Mouse (Mus musculus): ENCODE measurements around the gene Shank1.
A peak's percentile ranks its signal among the peaks of the same experiment; 100 is the strongest.

Shank1 gene

DNA sequence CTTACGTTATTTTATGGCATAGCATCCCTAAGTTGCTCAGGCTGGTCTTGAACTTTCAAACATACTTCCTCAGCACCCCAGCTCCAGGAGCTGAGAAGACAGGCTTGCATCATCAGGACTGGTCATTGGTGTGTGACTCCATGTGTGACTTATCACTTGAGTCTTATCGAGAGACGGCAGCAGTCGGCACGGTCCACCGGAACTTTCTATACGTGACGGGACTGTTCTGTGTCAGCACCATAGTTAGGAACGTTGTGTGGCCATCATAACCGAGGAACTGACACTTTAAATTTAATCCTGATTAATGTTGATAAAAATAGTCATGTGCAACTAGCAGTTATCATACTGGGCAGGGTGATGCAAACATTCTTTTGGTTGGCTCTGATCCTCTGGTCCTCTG lies 31.1 kb downstream of the Shank1 start:
- no peak for DNase-seq (ENCODE audit: low spot score in 2 of 2)

DNA sequence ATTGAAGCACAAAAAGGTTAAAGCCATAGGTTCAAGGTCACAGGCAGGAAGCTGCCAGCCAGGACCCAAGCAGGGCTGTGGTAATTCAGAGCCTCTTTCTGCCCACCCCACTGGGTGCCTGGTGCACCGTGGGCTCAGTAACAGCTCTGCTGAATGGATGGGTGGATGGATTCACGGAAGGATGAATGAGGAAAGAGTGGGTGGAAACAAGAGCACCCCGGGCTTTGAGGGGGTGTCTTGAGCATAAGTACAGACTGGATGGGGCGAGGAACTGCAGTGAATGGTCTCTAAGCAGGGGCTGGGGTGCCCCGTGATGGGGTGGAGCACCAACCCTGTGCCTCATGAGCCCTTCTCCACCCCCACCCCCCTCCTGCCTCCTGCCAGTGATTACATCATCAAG lies 31.7 kb downstream of the Shank1 start:
- DNase-seq (ENCODE audit: low spot score in 2 of 2): no peak

DNA sequence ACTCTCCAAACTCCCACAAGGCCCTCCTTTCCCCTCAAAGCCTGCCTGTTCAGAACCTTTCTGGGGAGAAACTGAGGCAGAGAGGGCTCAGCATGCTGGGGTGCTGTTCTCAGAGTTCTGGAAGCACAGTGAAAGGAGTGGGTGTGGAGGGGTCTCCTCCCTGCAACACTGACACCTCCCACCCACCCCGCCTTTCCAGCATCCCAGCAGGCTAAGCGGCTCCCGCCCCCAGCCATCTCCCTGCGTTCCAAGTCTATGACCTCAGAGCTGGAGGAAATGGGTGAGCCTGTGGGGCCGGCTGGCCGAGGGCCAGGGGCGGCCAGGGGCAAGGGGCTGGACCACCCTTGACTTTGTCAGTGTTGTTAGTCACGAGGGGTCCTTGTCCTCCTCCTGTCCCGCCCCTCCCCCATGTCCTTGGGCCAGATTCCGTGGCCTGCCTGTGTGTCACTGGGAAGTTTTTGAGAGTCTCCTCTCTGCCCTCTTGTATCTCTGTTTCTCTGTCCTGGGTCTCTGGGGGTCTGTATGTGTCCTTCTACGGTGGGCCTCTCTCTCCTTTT lies 33.5 kb downstream of the Shank1 start:
- DNase-seq (ENCODE audit: low spot score in 2 of 2): no peak

DNA sequence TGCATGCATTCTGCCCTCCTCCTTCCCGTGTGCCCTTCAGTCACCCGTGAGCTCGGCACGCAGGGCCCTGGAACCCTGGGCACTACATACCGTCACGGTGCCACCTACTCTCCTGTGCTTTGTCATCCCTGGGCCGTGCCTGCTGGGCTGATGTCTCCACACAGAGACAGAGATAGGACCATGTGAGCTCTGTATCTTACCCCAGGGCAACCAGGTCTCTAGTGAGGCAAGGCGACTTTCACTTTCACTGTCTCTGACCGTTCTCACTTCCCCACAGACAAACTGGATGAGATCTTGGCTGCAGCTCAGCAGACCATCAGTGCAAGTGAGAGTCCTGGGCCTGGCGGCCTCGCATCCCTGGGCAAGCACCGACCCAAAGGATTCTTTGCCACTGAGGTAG lies 34.6 kb downstream of the Shank1 start:
- no peak for DNase-seq (ENCODE audit: low spot score in 2 of 2)

DNA sequence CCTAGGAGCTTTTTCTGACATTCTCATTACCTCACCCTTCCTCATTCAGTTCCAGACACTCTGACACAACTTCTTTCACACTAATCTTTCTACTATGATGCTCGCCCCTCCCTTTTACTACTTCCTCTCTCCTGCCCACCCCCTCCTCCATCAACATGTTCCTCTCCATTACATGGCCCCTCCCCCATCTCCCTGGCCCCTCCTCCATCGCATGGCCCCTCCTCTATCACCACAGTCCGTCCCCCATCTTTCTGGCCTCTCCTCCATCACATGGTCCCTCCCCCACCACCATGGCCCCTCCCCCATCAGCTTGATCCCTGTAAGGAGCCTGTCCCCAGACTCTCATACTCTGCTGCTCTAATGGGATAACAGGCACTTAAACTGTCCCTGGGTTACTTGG lies 39.0 kb downstream of the Shank1 start:
- DNase-seq (ENCODE audit: low spot score in 2 of 2): no peak

DNA sequence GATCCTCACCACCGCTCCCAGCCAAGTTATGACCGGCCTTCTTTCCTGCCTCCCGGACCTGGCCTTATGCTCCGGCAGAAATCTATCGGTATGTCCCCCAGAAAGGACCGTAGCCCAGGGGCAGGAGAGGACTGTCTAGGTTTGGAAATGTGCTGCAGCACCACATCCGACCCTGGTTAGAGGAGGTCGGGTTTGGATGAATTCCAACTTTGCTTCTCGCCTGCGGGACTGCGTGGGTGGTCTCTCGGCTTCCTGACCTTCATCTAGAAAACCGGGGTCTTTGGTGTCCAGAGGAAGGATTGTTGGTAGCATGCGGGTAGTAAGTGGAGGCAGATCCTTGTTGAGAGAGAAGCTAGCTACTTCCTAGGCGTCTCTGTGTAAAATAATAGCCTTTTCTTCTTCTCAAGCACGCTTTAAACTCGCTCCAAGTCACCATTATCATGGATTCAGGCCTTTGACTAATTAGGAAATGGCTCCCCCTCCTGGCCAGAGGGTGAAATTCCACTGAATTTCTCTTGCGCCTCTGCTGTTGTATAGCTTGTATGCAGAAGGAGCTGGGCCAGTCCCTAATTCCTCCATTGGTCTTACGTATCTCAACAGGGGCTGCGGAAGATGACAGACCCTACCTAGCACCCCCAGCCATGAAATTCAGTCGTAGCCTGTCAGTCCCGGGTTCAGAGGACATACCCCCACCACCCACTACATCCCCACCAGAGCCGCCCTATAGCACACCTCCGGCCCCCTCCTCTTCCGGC lies 41.1 kb downstream of the Shank1 start:
- peak; percentile 62 to 72 for DNase-seq (ENCODE audit: low spot score in 2 of 2)

DNA sequence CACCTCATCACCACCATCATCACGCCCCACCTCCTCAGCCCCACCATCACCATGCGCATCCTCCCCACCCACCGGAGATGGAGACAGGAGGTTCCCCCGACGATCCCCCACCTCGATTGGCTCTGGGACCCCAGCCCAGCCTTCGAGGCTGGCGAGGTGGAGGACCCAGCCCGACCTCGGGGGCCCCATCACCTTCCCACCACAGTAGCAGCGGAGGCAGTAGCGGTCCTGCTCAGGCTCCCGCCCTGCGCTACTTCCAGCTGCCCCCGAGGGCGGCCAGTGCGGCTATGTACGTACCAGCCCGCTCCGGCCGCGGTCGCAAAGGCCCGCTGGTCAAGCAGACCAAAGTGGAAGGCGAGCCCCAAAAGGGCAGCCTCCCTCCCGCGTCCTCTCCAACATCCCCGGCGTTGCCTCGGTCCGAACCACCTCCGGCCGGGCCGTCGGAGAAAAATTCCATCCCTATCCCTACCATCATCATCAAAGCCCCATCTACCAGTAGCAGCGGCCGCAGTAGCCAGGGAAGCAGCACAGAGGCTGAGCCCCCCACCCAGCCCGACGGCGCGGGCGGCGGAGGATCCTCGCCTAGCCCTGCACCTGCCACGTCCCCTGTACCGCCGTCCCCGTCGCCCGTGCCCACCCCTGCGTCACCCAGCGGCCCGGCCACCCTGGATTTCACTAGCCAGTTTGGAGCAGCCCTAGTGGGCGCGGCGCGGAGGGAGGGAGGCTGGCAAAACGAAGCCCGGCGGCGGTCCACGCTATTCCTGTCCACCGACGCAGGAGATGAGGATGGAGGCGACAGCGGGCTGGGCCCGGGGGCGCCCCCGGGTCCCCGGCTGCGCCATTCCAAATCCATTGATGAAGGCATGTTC lies 42.1 kb downstream of the Shank1 start:
- no peak for DNase-seq (ENCODE audit: low spot score in 2 of 2)

DNA sequence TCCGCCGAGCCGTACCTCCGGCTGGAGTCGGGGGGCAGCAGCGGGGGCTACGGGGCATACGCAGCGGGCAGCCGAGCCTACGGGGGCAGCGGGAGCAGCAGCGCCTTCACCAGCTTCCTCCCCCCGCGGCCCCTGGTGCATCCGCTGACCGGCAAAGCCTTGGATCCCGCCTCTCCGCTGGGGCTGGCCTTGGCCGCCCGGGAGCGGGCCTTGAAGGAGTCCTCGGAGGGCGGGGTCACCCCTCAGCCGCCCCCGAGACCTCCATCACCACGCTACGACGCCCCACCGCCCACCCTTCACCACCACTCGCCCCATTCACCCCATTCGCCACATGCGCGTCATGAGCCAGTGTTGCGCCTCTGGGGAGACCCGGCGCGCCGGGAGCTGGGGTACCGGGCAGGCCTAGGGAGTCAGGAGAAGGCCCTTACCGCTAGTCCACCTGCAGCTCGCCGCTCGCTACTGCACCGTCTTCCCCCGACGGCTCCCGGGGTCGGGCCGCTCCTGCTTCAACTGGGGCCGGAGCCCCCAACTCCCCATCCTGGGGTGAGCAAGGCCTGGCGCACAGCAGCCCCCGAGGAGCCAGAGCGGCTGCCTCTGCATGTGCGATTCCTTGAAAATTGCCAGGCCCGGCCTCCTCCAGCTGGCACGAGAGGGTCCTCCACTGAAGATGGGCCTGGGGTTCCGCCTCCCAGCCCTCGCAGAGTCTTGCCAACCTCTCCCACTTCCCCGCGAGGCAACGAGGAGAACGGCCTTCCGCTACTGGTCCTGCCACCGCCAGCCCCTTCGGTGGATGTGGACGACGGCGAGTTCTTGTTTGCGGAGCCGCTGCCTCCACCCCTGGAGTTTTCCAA lies 42.9 kb downstream of the Shank1 start:
- no peak for DNase-seq (ENCODE audit: low spot score in 2 of 2)

DNA sequence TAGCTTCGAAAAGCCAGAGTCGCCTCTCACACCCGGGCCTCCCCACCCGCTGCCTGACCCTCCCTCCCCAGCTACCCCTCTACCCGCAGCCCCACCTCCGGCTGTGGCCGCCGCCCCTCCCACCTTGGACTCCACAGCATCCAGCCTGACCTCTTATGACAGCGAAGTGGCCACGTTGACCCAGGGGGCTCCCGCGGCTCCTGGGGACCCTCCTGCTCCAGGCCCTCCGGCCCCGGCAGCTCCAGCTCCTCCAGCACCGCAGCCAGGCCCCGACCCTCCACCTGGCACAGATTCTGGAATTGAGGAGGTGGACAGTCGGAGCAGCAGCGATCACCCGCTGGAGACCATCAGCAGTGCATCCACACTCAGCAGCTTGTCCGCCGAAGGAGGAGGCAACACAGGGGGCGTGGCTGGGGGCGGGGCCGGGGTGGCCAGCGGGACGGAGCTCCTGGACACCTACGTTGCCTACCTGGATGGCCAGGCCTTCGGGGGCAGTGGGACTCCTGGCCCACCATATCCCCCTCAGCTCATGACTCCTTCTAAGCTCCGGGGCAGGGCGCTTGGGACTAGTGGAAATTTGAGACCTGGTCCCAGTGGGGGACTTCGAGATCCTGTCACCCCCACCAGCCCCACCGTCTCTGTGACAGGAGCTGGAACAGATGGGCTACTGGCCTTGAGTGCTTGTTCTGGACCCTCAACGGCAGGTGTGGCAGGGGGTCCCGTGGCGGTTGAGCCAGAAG lies 43.7 kb downstream of the Shank1 start:
- DNase-seq (ENCODE audit: low spot score in 2 of 2): no peak

DNA sequence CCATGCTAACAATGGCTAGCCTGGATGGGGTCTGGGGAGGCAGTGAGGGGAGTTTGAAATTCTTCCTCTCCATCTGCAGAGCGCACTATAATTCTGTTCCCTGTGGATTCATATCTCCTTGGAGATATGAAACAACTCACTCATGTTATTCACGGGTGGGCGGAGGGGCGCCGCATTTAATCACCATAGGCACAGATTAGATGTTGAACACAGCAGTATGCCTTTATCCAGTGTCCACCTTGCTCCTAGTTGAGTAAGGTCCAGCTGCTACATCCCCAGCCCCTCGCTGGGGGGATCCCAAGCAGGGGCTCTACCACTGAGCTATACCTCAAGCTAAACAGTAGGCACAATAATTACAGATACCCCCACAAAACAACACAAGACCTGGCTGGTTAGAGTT lies 45.4 kb downstream of the Shank1 start:
- no peak for DNase-seq (ENCODE audit: low spot score in 2 of 2)

DNA sequence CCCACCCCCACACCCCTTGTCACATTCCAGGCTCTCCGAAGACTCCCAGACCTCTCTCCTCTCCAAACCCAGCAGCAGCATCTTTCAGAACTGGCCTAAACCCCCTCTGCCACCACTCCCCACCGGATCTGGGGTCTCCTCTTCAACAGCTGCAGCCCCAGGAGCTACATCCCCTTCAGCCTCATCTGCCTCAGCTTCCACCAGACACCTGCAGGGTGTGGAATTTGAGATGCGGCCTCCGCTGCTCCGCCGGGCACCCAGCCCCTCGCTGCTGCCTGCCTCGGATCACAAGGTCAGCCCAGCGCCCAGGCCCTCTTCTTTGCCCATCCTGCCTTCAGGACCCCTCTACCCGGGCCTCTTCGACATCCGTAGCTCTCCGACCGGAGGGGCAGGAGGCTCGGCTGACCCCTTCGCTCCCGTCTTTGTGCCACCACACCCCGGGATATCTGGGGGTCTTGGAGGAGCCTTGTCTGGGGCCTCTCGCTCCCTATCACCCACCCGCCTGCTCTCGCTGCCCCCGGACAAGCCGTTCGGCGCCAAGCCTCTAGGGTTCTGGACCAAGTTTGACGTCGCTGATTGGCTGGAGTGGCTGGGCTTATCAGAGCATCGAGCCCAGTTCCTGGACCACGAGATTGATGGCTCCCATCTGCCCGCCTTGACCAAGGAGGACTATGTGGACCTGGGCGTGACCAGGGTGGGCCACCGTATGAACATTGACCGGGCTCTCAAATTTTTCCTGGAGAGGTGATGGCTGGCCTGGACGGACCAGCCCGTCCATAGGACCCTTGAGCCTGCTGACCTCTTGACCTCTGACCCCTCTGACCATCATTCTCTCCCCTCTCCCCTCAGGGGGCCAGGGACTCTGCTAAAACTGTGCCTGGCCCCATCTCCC lies 46.8 kb downstream of the Shank1 start:
- no peak for DNase-seq (ENCODE audit: low spot score in 2 of 2)

DNA sequence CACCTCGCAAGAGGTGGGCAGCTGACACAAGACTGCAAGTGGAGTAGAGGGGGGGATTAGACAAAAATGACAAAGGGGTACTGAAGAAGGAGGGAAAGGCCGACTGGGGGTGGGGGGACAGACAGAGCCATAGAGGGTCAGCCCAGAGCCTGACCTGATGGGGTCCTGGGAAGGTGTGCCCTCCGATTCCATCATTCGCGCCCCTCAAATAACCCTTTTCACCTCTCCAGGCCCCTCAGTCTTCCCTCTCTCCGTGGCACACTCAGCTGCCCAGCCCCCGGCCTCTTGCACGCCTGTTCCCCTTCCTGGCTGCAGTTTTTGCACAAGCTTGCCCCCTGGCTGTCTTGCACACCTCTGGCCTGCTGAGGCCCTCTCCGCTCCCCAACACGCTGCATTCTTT lies 47.5 kb downstream of the Shank1 start:
- DNase-seq (ENCODE audit: low spot score in 2 of 2): no peak

DNA sequence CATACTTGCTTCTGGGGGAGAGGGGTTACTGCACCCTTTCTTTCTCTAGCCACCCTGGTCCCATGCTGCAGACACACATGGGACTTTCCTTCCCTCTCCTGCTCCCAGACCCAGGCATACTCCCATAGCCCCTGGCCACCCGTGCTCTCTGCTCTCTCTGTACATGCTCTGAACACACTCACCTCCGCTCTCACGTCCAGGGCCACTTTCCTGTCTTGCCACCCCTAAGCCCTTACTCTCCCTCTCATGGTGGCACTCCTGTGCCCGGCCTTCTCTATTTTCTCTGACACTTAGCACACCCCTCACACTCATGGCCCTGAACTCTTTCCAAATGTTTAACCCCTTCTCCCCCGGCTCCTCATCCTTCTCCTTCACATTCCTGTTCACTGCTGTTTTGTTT lies 48.0 kb downstream of the Shank1 start:
- DNase-seq (ENCODE audit: low spot score in 2 of 2): no peak

DNA sequence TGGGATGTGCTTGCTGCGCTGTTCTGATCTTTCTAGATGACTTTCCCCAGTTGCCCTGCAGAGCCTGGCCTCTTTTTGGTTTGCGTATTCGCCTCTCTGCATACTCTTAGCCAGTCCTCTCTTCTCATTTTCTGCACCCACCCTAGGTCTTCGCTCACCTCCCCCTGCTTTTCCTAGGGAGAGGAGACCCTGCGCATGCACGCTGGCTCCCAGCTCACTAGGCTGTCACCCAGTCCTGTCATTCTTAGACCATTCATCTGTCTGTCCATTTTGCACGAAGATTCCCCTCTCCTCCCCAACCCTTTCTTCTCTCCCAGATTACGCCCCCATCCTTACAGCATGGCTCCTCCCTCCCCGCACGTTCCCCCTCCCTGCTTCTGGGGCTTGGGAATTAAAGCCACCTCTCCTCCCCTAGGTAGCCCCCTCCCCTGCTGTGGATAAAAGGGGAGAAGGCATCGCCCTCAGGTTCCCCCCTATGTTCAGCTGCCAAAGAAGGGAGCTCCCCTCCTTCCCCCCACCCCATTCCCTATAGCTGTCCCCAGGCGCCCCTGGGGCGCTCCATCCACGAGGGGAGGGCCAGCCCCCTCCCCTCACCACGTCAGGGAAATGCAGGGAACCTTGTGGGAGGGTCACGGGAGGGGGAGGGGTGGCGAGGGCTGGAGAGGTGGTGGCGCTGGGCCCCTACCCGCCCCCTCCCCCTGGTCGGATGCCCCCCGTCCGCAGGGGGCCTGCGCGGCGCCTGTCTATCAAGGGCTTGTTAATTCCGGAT lies 49.0 kb downstream of the Shank1 start:
- no peak for DNase-seq (ENCODE audit: low spot score in 2 of 2)

DNA sequence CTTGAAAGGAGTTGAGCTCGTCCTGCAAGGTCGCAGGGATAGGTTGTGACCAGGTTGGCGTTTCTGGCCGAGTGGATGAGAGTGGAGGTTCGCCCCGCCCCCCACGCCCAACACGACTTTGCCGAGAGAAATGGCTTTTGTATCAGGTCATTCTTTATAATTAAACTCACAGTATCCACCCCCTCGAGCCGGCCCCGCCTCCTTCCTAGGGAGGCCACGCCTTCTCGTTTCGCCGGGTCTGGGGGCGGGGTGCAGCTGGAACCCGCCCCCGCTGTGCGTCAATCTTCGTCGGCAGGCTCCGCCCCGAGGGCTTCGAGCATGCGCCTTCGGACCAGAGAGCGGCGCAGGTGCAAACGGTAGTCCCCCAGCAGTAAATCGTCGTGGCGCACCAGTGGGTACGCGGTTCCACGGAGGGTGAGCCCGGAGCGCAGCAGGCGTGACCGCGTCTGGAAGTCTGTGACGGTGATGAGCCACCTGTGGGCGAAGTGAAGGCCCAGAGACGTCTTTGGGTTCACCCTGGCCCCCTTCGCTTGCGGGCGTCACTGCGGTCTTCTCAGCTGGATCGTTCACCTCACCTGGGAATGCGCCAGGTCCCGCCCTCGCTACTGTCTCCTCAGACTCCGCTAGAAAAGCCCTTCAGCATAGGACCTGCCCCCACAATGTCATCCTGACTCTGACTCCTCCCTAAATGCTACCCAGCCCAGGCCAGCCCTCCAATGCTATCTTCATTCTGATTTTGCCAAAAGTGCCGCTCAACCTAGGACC lies 50.0 kb downstream of the Shank1 start:
- peak; percentile 90 to 92 for DNase-seq (ENCODE audit: low spot score in 2 of 2)

DNA sequence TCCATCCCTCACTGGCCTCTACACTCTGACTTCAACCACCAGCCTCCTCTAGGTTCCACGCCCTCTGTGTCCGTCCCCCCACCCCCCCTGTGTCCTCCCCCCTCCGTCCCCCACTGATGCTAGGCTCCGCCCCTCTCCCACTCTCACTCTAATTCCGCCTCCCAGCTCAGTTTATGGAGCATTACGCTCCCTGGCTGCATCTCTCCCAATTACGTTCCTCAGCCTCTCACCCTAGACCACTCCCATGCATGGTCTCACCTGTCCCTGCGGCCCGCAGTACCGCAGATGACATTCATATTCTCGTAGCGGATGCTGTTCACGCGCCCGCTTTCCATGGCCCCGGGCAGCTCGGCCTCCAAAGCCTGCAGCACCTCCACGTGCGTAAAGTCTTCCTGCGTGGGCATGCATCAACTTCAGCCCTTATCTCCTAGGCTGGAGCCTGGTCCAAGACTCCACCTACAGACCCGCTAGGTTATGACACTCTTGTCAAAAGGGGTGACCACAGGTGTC lies 50.8 kb downstream of the Shank1 start:
- DNase-seq (ENCODE audit: low spot score in 2 of 2): no peak

DNA sequence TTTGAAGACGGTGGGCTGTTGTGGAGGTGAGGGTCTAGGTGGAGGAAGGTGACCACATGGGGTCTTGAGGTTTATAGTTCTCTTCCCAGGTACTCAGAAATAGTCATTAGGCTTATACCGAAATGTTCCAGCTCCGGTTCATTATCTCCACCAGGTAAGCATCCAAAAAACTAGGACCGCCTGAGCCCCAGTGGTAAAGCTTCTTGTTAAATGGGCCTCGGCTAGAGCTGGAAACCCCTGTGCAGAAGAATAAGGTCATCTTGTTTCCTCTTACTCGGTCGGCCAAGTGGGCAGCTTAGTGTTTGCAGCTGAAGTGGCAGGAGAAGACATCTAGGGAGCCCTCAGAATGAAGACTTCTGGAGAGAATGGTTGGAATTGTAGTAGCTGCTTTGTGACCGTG lies 62.6 kb downstream of the Shank1 start:
- DNase-seq (ENCODE audit: low spot score in 2 of 2): no peak

DNA sequence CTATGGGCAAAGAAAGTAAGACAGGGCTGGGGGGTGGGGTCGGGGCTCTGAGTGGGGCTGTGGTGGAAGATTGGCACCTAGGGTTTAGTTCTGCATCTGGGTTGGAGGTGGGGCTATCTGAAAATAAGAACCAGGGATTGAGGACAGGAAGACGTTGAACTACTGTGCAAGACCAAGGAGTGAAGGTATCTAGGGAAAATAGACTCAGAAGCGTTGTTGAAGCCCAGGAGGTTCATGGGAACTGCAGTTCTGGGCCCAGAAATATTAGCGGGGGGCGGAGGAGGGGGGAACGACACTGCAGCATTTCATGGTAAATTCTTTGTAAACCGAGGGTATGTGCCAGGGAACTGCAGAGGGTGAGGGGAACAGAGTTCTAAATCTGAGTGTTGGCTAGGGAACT lies 63.4 kb downstream of the Shank1 start:
- peak in 1 of 2 experiments; percentile 33 for DNase-seq (ENCODE audit: low spot score in 2 of 2)

All from urinary bladder, postnatal 36 days (tissue).